Mouse (Mus musculus): ENCODE results near the gene Rpl13a.
"Not testable (repeated sequence)": the region's sequence is repeated elsewhere in the genome, so short reads cannot be mapped to it uniquely, and the experiment has no call there.

The Rpl13a gene

GRCm38 (mm10) chr7:45155590-45155989 lies 27.0 kb upstream of the Rpl13a start:
- no peak for DNase-seq

DNA sequence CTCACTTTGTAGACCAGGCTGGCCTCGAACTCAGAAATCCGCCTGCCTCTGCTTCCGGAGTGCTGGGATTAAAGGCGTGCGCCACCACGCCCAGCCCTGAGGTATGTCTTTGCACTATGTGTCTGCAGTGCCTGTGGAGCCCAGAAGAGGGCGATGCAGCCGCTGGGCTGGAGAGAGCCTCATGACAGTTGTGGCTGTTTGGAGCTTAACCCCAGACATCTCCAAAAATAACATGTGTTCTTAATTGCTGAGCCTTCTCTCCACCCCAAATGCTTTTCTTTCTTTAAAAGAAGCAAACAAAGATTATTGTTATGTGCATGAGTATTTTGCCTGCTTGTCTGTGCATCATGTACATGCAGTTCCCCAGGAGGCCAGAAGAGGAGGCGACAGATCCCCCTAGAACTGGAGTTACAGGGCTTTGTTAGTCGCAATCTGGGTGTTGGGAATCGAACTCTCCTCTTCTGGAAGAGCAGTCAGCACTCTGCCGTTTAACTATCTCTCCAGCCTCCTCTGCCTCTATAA lies 26.5 kb upstream of the Rpl13a start:
- peak; percentile 61 to 70 for DNase-seq

- peak; percentile 98 for DNase-seq
These were observed 25.8 kb upstream of the Rpl13a start, which contains the start of the genes Pih1d1 and Aldh16a1 for GRCm38 (mm10) chr7:45154096-45154992. TSS of gene Pih1d1 (plus strand) at chr7:45154303. TSS of gene Aldh16a1 (minus strand) at chr7:45154584.

GRCm38 (mm10) chr7:45153586-45153985 lies 25.0 kb upstream of the Rpl13a start:
- DNase-seq, result no peak

- not testable (repeated sequence) for DNase-seq
These were observed 24.5 kb upstream of the Rpl13a start for GRCm38 (mm10) chr7:45153052-45153451.

- peak; percentile 38 to 71 for DNase-seq
These were observed 22.7 kb upstream of the Rpl13a start for GRCm38 (mm10) chr7:45151303-45151702.

DNA sequence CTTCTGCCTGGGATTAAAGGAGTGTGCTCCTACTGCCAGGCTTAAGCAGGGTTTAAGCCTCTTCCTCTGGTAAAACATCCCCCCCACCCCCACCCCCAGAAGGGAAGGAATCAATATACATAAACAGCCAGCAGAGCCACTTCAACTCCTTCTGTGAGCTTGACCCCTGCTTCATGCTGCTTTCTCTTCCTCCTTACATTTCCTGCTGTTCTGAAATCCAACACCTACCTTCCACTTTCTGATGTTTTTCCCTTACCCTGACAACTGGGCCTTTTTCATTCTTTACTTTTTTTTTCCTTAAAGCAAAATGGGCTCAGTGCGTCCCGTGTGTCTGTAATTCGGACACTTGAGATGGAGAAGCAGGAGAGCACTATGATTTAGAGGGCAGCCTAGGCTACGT lies 21.8 kb upstream of the Rpl13a start:
- no peak for DNase-seq

- peak; percentile 39 to 73 for DNase-seq
These were observed 21.0 kb upstream of the Rpl13a start for GRCm38 (mm10) chr7:45149545-45149944.

- no peak for DNase-seq
These were observed 20.1 kb upstream of the Rpl13a start for GRCm38 (mm10) chr7:45148534-45149098.

DNA sequence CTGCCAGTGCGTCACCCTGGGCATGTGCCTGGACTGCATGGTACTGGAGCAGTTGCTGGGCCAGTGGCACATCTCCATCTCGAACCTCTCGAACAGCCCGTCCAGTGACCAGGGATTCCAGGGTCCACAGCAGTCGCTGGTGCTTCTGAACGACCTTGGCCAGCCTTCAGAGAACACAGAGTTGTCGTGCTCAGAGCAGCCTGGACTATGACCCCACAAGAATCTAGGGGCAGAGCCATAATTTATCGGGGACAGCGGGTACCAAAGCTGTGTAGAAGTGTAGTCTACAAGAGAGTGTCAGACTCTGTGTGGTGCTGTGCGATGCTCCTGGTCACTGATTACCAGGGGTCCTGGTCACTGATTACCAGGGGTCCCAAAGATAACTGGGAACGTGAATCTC lies 19.3 kb upstream of the Rpl13a start:
- peak; percentile 53 to 83 for DNase-seq

- DNase-seq, result peak; percentile 46 to 73
These were observed 18.7 kb upstream of the Rpl13a start for GRCm38 (mm10) chr7:45147267-45147666.

- DNase-seq, result no peak
These were observed 16.9 kb upstream of the Rpl13a start for GRCm38 (mm10) chr7:45145460-45145859.

- DNase-seq, result no peak
These were observed 16.0 kb upstream of the Rpl13a start for GRCm38 (mm10) chr7:45144368-45145174.

- DNase-seq, result no peak
These were observed 13.4 kb upstream of the Rpl13a start for GRCm38 (mm10) chr7:45141914-45142313.

- no peak for DNase-seq
These were observed 12.8 kb upstream of the Rpl13a start for GRCm38 (mm10) chr7:45141319-45141718.

DNA sequence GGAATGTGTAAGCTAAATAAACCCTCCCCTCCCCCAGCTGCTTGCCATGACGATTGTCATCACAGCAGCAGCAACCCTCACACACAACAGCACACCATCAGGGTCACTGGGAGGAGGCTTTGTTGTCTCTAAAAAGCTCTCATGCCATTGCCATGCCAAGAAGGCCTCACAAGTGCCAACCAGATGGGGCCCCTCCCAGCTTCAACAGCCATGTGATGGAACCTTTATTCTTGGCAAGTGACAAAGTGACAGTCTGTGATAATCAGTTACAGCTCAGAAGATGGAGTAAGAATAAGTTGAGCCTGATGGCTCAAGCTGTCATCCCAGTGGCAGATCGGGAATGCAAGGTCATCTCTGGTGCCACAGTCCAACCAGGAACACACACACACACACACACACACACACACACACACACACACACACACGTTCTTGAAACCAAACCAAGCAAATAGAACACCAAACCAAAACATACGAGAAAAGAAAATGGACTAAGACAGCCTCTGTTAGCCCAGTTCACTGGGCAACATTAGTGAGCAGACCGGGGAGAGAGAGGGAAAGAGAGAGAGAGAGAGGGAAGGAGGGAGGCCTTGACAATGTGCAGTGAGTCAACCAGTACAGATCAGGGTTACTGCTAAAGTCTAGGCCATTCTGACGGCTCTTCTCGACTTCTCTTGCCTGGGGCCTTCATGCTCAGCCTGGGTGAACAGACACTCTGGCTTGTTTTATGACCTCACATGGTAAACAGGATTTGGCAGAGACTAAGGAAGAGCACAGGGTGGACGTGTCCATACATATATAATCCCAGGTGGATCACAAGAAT lies 11.6 kb upstream of the Rpl13a start:
- DNase-seq, result no peak

GRCm38 (mm10) chr7:45138403-45138802 lies 9.8 kb upstream of the Rpl13a start:
- DNase-seq, result no peak

DNA sequence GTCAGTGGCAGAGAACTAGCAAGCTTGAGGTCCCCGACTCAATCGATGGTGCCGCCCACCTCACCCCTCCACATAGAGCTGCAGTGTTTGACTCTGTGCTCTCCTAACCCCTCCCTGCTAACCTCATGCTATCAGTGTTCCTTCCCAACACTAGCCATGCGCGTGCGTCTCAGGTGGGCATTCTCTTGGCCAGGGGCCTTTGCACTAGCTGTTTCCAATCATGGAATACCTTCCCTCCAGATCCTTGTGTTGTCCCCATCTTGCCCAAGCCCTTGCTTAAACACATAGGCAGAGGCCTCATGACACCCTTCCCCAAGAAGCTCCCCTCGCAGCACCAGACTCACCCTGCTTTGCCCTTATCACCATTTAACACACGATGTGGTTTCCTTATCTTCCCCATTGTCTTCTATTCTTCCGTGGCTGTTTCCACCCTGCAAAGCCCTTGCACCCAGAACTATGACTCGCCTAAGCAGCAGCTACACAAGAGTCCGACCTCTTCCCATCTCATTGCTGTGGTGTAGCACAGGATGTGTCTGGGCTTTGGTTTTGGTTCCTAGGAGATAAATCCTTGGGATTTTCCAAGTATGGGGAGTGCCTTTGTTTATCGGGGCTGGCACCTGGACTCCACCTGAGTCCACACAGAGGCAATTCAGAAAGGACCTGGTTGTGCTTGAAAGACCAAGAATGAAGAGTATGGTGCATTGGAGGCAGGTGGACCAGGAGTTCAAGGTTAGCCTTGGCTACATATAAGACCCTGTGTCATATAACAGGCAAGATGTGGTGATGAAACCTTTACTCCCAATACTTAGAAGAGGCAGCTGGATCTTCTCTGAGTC lies 8.8 kb upstream of the Rpl13a start:
- DNase-seq, result no peak

DNA sequence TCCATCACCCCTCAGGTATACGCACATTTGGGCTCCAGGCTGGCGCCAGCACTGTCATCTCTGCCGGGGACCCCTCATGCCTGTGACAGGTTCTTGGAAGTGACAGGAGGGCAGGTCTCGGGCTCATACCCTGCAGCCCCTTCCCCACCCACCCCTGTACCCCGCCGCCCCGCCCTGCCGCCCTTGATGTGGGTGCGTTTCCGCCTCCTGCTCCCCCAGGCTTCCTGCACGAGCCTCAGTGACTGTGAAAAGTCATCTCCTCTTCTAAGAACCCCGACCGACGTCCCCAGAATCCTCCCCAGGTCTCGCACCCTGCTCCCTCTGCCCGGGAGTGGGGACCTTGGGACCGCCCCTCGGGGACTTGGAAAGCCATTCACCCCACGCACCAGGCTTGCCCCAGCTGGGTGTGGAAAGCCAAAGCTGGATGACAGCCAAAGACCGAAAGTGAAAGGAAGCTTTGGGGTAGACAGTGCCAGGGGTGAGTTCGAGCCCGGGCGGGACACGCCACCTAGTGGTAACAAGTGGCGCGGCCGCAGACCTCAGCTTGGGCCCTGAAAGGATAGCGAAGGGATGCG lies 7.5 kb upstream of the Rpl13a start, which contains the start of the genes Gm45713 and Flt3l:
Gm45713 (minus strand) TSS at position 239 of the 575 bp plus-strand sequence.
Flt3l (minus strand) TSS at position 440 of the 575 bp plus-strand sequence.
- peak; percentile 93 to 95 for DNase-seq

DNA sequence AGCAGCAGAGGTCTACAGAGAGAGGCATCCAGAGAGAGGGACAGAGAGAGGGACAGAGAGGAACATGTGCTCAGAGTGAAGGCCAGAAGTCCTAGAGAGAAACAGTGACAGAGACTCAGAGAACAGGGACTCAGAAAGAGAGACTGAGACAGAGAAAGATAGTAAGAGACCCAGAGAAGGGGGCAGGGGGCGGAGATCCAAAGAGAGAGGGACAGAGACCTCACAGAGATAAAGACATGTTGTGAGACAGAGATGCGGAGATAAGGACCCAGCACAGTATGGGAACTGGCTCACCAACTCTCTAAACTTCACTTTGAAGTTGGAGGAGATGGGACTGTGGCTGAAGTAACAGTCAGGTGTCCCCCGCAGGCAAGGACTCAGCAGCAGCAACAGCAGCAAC lies 6.8 kb upstream of the Rpl13a start:
- DNase-seq, result no peak

All from kidney, postnatal 25 days (tissue).